Mouse (Mus musculus) left cerebral cortex, adult 18-20 months (tissue): ENCODE results near the gene Klhl5. TPM values are rescaled to one million over a fixed set of nuclear protein-coding genes. Genes with fewer than 3 reads are reported as not detected.

Experiments
- DNase-seq, 2 experiments: peaks; one replicate each; pipeline ENCODE4 v3.0.0; 2021 to 2022; ENCODE audit warnings: low spot score in 2 of 2, mixed read lengths in 1 of 2
- total RNA-seq, 2 experiments: library from RNA; stranded (reverse); gene quantifications; 2 replicates each; pipeline ENCODE4 v1.2.3; 2021

Gene Klhl5
- total RNA-seq, 2 experiments from 2014 or later, result 34.1 to 34.5 TPM

GRCm38 (mm10) chr5:65181794-65182169 is 74.4 kb downstream of the Klhl5 start:
- DNase-seq, result no peak

- no peak for DNase-seq
Observed at GRCm38 (mm10) chr5:65182268-65182667, 74.9 kb downstream of the Klhl5 start.

- DNase-seq, result no peak
Observed at GRCm38 (mm10) chr5:65191601-65192000, 84.3 kb downstream of the Klhl5 start.

- peak; percentile 46 to 49 for DNase-seq
Observed at GRCm38 (mm10) chr5:65194441-65194840, 87.1 kb downstream of the Klhl5 start.

- DNase-seq, result peak; percentile 97 to 99
Observed at GRCm38 (mm10) chr5:65199346-65200128, 92.2 kb downstream of the Klhl5 start, which contains the start of gene Wdr19. Wdr19 (plus strand) TSS chr5:65199696.

- no peak for DNase-seq
Observed at GRCm38 (mm10) chr5:65204726-65205125, 97.4 kb downstream of the Klhl5 start.

GRCm38 (mm10) chr5:65213321-65213720 is 106.0 kb downstream of the Klhl5 start:
- DNase-seq, result peak in 1 of 2 experiments; percentile 48

Other genes starting within 250 kb of the Klhl5 start
- under 1 TPM; 0.16 to 0.19 TPM for gene Tlr1, start 174.0 kb upstream of the Klhl5 start, total RNA-seq
- under 1 TPM; 0.33 to 0.70 TPM for gene Tlr6, start 147.4 kb upstream of the Klhl5 start, total RNA-seq
- gene Fam114a1, start 137.5 kb upstream of the Klhl5 start, total RNA-seq, result 1 to 10 TPM; 4.3 to 5.7 TPM
- gene Tmem156, start 15.4 kb upstream of the Klhl5 start, total RNA-seq, result under 1 TPM in 1 of 2 experiments, not detected in 1; 0.53 TPM
- gene Wdr19, start 92.2 kb downstream of the Klhl5 start, total RNA-seq, result 10 to 100 TPM; 17.1 to 18.9 TPM
- gene Rfc1, start 228.1 kb downstream of the Klhl5 start, total RNA-seq, result 10 to 100 TPM; 24.5 to 32.0 TPM
- under 1 TPM; 0.40 to 0.42 TPM for gene Klb, start 240.8 kb downstream of the Klhl5 start, total RNA-seq